Mouse (Mus musculus): ENCODE measurements around the gene Entpd7. TPM values are rescaled to one million over a fixed set of nuclear protein-coding genes. Genes with fewer than 3 reads are reported as not detected.

The Entpd7 gene
- total and polyA plus RNA-seq, 2 experiments = 1.5 to 2.0 TPM

DNA sequence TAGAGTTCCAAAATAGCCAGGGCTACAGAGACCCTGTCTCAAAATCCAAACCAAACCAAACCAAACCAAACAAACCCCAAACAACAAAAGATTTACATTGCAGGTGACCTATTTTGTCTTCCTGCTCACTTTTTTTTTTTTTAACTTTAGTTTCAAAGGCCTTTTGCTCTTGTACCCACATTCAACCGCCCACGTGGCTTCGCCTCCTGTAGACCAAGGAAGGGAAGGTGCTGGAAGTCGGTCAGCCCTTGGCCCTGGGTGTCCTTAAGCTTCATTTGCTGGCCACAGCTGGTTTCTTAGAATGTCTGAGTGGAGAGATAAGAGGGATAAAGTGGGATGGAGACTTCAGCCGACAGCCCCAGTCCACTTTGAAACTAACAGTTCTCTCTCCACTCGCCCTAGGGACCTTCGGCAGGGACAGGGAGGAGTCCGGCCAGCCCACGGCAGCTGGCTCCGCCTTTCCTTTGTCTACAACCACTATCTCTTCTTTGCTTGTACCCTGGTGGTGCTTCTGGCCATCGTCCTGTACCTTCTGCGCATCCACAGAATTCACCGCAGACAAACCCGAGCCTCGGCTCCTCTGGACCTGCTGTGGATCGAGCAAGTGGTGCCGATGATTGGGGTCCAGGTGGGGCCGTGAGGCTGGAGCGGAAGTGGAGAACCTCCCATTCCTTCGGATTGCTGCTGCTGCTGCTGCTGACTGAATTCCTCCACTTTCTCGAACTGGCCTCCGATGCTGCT, 40.0 kb downstream of the Entpd7 start:
- Histone ChIP-seq H3K4me3 (ENCODE audit: insufficient read depth, low read depth, low read length) (no peak overlapping the region), H3K27ac (replicated peaks; ENCODE audit: insufficient read depth, low read depth, low read length) (no peak overlapping the region), H3K79me2 (ENCODE audit: control insufficient read depth, insufficient read depth, low read length) (no peaks in the 10 kb centered on the region), H3K27me3 (ENCODE audit: control insufficient read depth, insufficient read depth, low read length) (no peaks in the 10 kb centered on the region), H3K4me1 (ENCODE audit: control insufficient read depth, insufficient read depth, low read length) (no peaks in the 10 kb centered on the region), H3K36me3 (ENCODE audit: control insufficient read depth, insufficient read depth, low read length) (peaks cover 24% of the 10 kb centered on the region), H3K9ac (ENCODE audit: low read depth, low read length) (no peak overlapping the region)
- DNase-seq (ENCODE audit: extremely low read depth, low read depth, low spot score) = no peak
- 79% methylated on average over 22 of the region's 22 CpGs for WGBS
- TF ChIP-seq CTCF (IDR thresholded peaks at IDR 0.05; ENCODE audit: low read depth, low read length) (no peak), POLR2A (IDR thresholded peaks at IDR 0.05; ENCODE audit: extremely low read depth, insufficient read depth, low read length) (no peak)

DNA sequence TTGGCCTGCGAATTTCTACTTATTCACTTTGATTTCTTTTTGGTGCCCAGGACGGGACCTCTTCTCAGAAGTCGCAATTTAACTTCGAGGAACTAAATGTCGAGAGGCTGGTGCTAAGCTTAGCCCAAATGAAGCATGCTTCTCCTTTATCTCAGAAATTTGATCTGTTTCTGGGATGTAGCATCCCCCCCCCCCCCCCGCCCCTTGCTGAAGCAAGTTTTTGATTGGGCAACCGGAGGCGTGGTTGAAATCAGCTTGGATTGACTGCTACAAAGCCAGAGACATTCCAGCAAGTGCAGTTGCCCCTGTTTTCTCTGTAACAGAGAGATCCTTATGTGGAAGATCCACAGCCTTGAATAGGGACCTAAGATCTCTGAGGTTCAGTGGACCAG, 40.6 kb downstream of the Entpd7 start:
- no peak overlapping the region for H3K27ac ChIP-seq (replicated peaks; ENCODE audit: insufficient read depth, low read depth, low read length)
- H3K4me3 ChIP-seq (ENCODE audit: insufficient read depth, low read depth, low read length) = no peak overlapping the region
- peaks cover 25% of the 10 kb centered on the region for H3K36me3 ChIP-seq (ENCODE audit: control insufficient read depth, insufficient read depth, low read length)
- no peak overlapping the region for H3K9ac ChIP-seq (ENCODE audit: low read depth, low read length)
- 77% methylated on average over 8 of the region's 8 CpGs for WGBS
- TF ChIP-seq POLR2A (IDR thresholded peaks at IDR 0.05; ENCODE audit: extremely low read depth, insufficient read depth, low read length) (no peak), CTCF (IDR thresholded peaks at IDR 0.05; ENCODE audit: low read depth, low read length) (no peak)
- H3K79me2 ChIP-seq (ENCODE audit: control insufficient read depth, insufficient read depth, low read length) = no peaks in the 10 kb centered on the region
- DNase-seq (ENCODE audit: extremely low read depth, low read depth, low spot score) = no peak
- H3K27me3 ChIP-seq (ENCODE audit: control insufficient read depth, insufficient read depth, low read length) = no peaks in the 10 kb centered on the region
- H3K4me1 ChIP-seq (ENCODE audit: control insufficient read depth, insufficient read depth, low read length) = no peaks in the 10 kb centered on the region

DNA sequence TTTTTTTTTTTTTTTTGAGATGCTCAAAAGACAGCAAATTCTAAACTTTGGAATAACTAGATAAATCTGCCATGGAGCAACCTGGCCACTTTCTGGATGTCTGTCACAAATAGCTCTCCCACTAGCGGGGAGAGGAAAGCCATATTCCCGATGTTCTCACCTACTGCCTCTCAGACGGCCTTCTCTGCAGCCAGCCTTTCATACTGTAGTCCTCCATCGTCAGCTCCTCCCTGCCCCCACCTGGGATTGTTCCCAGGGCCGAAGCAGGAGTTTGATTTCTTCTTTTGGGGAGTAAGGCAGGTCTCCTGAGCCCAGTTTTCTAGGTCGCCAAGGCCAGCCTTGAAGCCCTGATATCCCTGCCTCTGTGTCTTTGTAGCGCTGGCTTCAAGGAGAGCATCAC, 41.7 kb downstream of the Entpd7 start:
- WGBS = 88% methylated on average over 7 of the region's 7 CpGs
- Histone ChIP-seq H3K27ac (replicated peaks; ENCODE audit: insufficient read depth, low read depth, low read length) (no peak overlapping the region), H3K4me1 (ENCODE audit: control insufficient read depth, insufficient read depth, low read length) (no peaks in the 10 kb centered on the region), H3K4me3 (ENCODE audit: insufficient read depth, low read depth, low read length) (no peak overlapping the region), H3K27me3 (ENCODE audit: control insufficient read depth, insufficient read depth, low read length) (no peaks in the 10 kb centered on the region), H3K79me2 (ENCODE audit: control insufficient read depth, insufficient read depth, low read length) (no peaks in the 10 kb centered on the region), H3K36me3 (ENCODE audit: control insufficient read depth, insufficient read depth, low read length) (peaks cover 23% of the 10 kb centered on the region), H3K9ac (ENCODE audit: low read depth, low read length) (no peak overlapping the region)
- TF ChIP-seq CTCF (IDR thresholded peaks at IDR 0.05; ENCODE audit: low read depth, low read length) (no peak), POLR2A (IDR thresholded peaks at IDR 0.05; ENCODE audit: extremely low read depth, insufficient read depth, low read length) (no peak)
- DNase-seq (ENCODE audit: extremely low read depth, low read depth, low spot score) = no peak

DNA sequence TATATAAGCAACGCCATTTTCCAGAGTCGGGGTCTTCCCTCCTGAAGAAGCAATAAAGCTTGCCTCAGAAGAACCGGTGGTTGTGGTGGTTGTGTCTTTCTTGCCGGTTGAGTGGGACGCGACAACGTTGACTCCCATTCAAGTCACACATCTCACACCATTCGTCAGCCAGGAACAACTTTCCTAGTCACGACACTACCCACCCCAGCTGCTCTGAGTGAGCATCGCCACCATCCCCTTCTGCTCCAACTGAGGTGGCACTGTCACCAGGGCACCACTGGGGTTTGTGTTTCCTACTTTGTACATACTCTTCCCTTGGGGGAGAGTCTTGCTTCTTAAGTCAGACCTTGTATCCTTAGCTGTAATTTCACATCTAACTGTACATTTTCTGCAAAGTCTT, 48.9 kb downstream of the Entpd7 start:
- Histone ChIP-seq H3K9ac (ENCODE audit: low read depth, low read length) (no peak overlapping the region), H3K27ac (replicated peaks; ENCODE audit: insufficient read depth, low read depth, low read length) (no peak overlapping the region), H3K79me2 (ENCODE audit: control insufficient read depth, insufficient read depth, low read length) (no peaks in the 10 kb centered on the region), H3K4me3 (ENCODE audit: insufficient read depth, low read depth, low read length) (no peak overlapping the region), H3K27me3 (ENCODE audit: control insufficient read depth, insufficient read depth, low read length) (no peaks in the 10 kb centered on the region), H3K4me1 (ENCODE audit: control insufficient read depth, insufficient read depth, low read length) (no peaks in the 10 kb centered on the region), H3K36me3 (ENCODE audit: control insufficient read depth, insufficient read depth, low read length) (peaks cover 52% of the 10 kb centered on the region)
- no peak for DNase-seq (ENCODE audit: extremely low read depth, low read depth, low spot score)
- TF ChIP-seq POLR2A (IDR thresholded peaks at IDR 0.05; ENCODE audit: extremely low read depth, insufficient read depth, low read length) = no peak
- no peak for TF ChIP-seq CTCF (IDR thresholded peaks at IDR 0.05; ENCODE audit: low read depth, low read length)
- 96% methylated on average over 10 of the region's 10 CpGs for WGBS

DNA sequence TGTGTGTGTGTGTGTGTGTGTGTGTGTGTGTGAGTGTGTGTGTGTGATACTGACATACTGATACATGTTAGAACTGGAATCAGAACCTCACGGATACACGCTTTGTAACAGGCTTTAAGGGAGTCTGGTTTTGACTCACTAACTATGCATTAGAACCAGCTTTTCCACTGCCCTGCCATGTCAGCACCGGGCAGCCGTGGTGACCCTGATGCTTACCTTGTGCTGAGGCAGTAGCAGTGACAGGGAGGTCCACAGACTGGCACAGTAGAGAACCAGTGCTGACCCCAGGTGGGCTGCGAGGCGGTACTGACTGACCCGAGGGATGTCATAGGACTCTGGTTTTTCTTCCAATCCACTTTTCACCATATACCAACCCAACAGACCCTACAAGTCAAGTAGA, 53.9 kb downstream of the Entpd7 start:
- Histone ChIP-seq H3K79me2 (ENCODE audit: control insufficient read depth, insufficient read depth, low read length) (no peaks in the 10 kb centered on the region), H3K27ac (replicated peaks; ENCODE audit: insufficient read depth, low read depth, low read length) (no peak overlapping the region), H3K4me1 (ENCODE audit: control insufficient read depth, insufficient read depth, low read length) (no peaks in the 10 kb centered on the region), H3K9ac (ENCODE audit: low read depth, low read length) (no peak overlapping the region), H3K27me3 (ENCODE audit: control insufficient read depth, insufficient read depth, low read length) (no peaks in the 10 kb centered on the region), H3K36me3 (ENCODE audit: control insufficient read depth, insufficient read depth, low read length) (peaks cover 66% of the 10 kb centered on the region), H3K4me3 (ENCODE audit: insufficient read depth, low read depth, low read length) (no peak overlapping the region)
- TF ChIP-seq CTCF (IDR thresholded peaks at IDR 0.05; ENCODE audit: low read depth, low read length) (no peak), POLR2A (IDR thresholded peaks at IDR 0.05; ENCODE audit: extremely low read depth, insufficient read depth, low read length) (no peak)
- WGBS = 97% methylated on average over 7 of the region's 7 CpGs
- DNase-seq (ENCODE audit: extremely low read depth, low read depth, low spot score) = no peak

DNA sequence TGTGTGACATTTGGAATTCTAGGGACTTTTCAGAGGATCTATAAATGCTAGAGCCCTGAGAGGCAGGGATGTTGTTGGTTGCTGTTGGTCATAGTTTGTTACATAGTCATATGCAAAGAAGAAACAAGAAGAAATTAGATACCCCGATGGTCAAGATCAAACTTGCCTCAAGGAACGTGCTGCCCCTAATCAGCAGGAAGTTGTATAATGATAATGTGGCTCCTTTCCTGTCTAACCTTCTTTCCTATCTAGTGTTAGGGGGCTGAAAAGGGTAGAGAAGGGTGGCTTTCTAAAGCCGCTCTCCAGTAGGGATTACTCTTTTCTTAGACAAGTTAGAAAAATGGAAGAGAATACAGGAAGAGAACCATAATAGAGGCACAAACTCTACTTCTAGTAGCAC, 56.3 kb downstream of the Entpd7 start:
- Histone ChIP-seq H3K4me1 (ENCODE audit: control insufficient read depth, insufficient read depth, low read length) (no peaks in the 10 kb centered on the region), H3K79me2 (ENCODE audit: control insufficient read depth, insufficient read depth, low read length) (no peaks in the 10 kb centered on the region), H3K36me3 (ENCODE audit: control insufficient read depth, insufficient read depth, low read length) (peaks cover 62% of the 10 kb centered on the region), H3K27ac (replicated peaks; ENCODE audit: insufficient read depth, low read depth, low read length) (no peak overlapping the region), H3K9ac (ENCODE audit: low read depth, low read length) (no peak overlapping the region), H3K27me3 (ENCODE audit: control insufficient read depth, insufficient read depth, low read length) (no peaks in the 10 kb centered on the region), H3K4me3 (ENCODE audit: insufficient read depth, low read depth, low read length) (no peak overlapping the region)
- WGBS = 86% methylated on average over 3 of the region's 3 CpGs
- TF ChIP-seq POLR2A (IDR thresholded peaks at IDR 0.05; ENCODE audit: extremely low read depth, insufficient read depth, low read length) (no peak), CTCF (IDR thresholded peaks at IDR 0.05; ENCODE audit: low read depth, low read length) (no peak)
- DNase-seq (ENCODE audit: extremely low read depth, low read depth, low spot score) = no peak
